Mouse (Mus musculus): Measurements from ENCODE around the gene Stk11ip. TPM values are rescaled to one million over a fixed set of nuclear protein-coding genes. Genes with fewer than 3 reads are reported as not detected.

The Stk11ip gene
- total RNA-seq, 2 experiments from 2014 or later: 7.9 to 11.3 TPM

GRCm38 (mm10) chr1:75564916-75565315, 43.6 kb downstream of the Stk11ip start:
- no peak for ATAC-seq (replicated peaks; ENCODE audit: poor library complexity)

- peak; percentile 72 for ATAC-seq (replicated peaks; ENCODE audit: poor library complexity)
Measured at GRCm38 (mm10) chr1:75565616-75566015, 44.3 kb downstream of the Stk11ip start.

- ATAC-seq (replicated peaks; ENCODE audit: poor library complexity): no peak
Measured at GRCm38 (mm10) chr1:75570403-75570802, 49.1 kb downstream of the Stk11ip start.

- ATAC-seq (replicated peaks; ENCODE audit: poor library complexity): no peak
Measured at GRCm38 (mm10) chr1:75572776-75573175, 51.4 kb downstream of the Stk11ip start.

GRCm38 (mm10) chr1:75573715-75574114, 52.4 kb downstream of the Stk11ip start:
- no peak for ATAC-seq (replicated peaks; ENCODE audit: poor library complexity)

GRCm38 (mm10) chr1:75574476-75575310, 53.4 kb downstream of the Stk11ip start:
- ATAC-seq (replicated peaks; ENCODE audit: poor library complexity): no peak

- no peak for ATAC-seq (replicated peaks; ENCODE audit: poor library complexity)
Measured at GRCm38 (mm10) chr1:75581936-75582624, 60.8 kb downstream of the Stk11ip start.

- ATAC-seq (replicated peaks; ENCODE audit: poor library complexity): no peak
Measured at GRCm38 (mm10) chr1:75582625-75582956, 61.3 kb downstream of the Stk11ip start.

- no peak for ATAC-seq (replicated peaks; ENCODE audit: poor library complexity)
Measured at GRCm38 (mm10) chr1:75583034-75583433, 61.7 kb downstream of the Stk11ip start.

- ATAC-seq (replicated peaks; ENCODE audit: poor library complexity): no peak
Measured at GRCm38 (mm10) chr1:75586791-75587190, 65.5 kb downstream of the Stk11ip start.

Other genes with a start within 250 kb of the Stk11ip start
- not detected in 2 replicates for gene Resp18, start 243.1 kb upstream of the Stk11ip start, total RNA-seq (2015)
- gene Resp18, start 243.1 kb upstream of the Stk11ip start, total RNA-seq (2017): not detected in 2 replicates
- 31.3 and 39.7 TPM in 2 replicates for gene Dnpep, start 203.5 kb upstream of the Stk11ip start, total RNA-seq (2015)
- gene Dnpep, start 203.5 kb upstream of the Stk11ip start, total RNA-seq (2017): 36.4 and 41.7 TPM in 2 replicates
- not detected in 2 replicates for gene Des, start 161.2 kb upstream of the Stk11ip start, total RNA-seq (2015)
- gene Des, start 161.2 kb upstream of the Stk11ip start, total RNA-seq (2017): not detected in 2 replicates
- not detected in 2 replicates for gene Speg, start 146.2 kb upstream of the Stk11ip start, total RNA-seq (2015)
- gene Speg, start 146.2 kb upstream of the Stk11ip start, total RNA-seq (2017): not detected in 2 replicates
- 65.8 and 74.1 TPM in 2 replicates for gene Gmppa, start 85.6 kb upstream of the Stk11ip start, total RNA-seq (2015)
- gene Gmppa, start 85.6 kb upstream of the Stk11ip start, total RNA-seq (2017): 87.0 and 98.6 TPM in 2 replicates
- not detected in 2 replicates for gene Asic4, start 71.1 kb upstream of the Stk11ip start, total RNA-seq (2015)
- gene Asic4, start 71.1 kb upstream of the Stk11ip start, total RNA-seq (2017): not detected in 2 replicates
- 0.27 and 0.83 TPM in 2 replicates for gene Chpf, start 42.2 kb upstream of the Stk11ip start, total RNA-seq (2015)
- 0.57 and 2.0 TPM in 2 replicates for gene Chpf, start 42.2 kb upstream of the Stk11ip start, total RNA-seq (2017)
- gene Tmem198, start 42.0 kb upstream of the Stk11ip start, total RNA-seq (2015): not detected in 2 replicates
- gene Tmem198, start 42.0 kb upstream of the Stk11ip start, total RNA-seq (2017): 2.9 TPM in 1 of 2 replicates, not detected in the other
- 1.0 TPM in 1 of 2 replicates, not detected in the other for gene Obsl1, start 15.1 kb upstream of the Stk11ip start, total RNA-seq (2015)
- 0.30 TPM in 1 of 2 replicates, not detected in the other for gene Obsl1, start 15.1 kb upstream of the Stk11ip start, total RNA-seq (2017)
- not detected in 2 replicates for gene Inha, start 14.5 kb upstream of the Stk11ip start, total RNA-seq (2015)
- gene Inha, start 14.5 kb upstream of the Stk11ip start, total RNA-seq (2017): not detected in 2 replicates
- gene Slc4a3, start 24.7 kb downstream of the Stk11ip start, total RNA-seq (2015): 0.05 TPM in 1 of 2 replicates, not detected in the other
- 0.03 and 0.04 TPM in 2 replicates for gene Slc4a3, start 24.7 kb downstream of the Stk11ip start, total RNA-seq (2017)